Mouse (Mus musculus) bone marrow macrophage, adult 2 months (primary cell): ENCODE data around the gene Ahsg.

ENCODE experiments used
- CTCF ChIP-seq: IDR thresholded peaks from 2 replicates; pipeline ENCODE4 v1.5.1; 2012; ENCODE audit warnings: low read depth, mild to moderate bottlenecking, low read length, moderate library complexity
- POLR2A ChIP-seq: IDR thresholded peaks from 2 replicates; pipeline ENCODE4 v1.6.1; 2012; ENCODE audit warnings: mild to moderate bottlenecking, low read depth, low read length, borderline replicate concordance

GRCm38 (mm10) chr16:22885356-22885755, 5.7 kb upstream of the Ahsg start:
- no peak for TF ChIP-seq CTCF
- TF ChIP-seq POLR2A, result no peak
